Mouse (Mus musculus) cerebellum, adult 2 months (tissue): ENCODE results near the gene Ccdc13.

Experiments used
- CTCF ChIP-seq: fragments of 200-500 bp; IDR thresholded peaks from 2 replicates; pipeline ENCODE4 v1.5.1; 2011; ENCODE audit warnings: low read depth, mild to moderate bottlenecking, control low read depth, low read length, moderate library complexity, borderline replicate concordance; ENCODE audit not compliant: insufficient read depth
- POLR2A ChIP-seq: fragments of 200-500 bp; IDR thresholded peaks from 2 replicates; pipeline ENCODE4 v1.6.1; 2011; ENCODE audit warnings: low read length, control low read depth, borderline replicate concordance; ENCODE audit not compliant: insufficient read depth

- TF ChIP-seq CTCF = no peak
- no peak for TF ChIP-seq POLR2A
Measured at GRCm38 (mm10) chr9:121869432-121869831, 30.2 kb upstream of the Ccdc13 start.
